Mouse (Mus musculus) midbrain, embryonic 16.5 days (tissue): Measurements from ENCODE around the gene Cish. TPM values are rescaled to one million over a fixed set of nuclear protein-coding genes. Genes with fewer than 3 reads are reported as not detected.
"Not testable (repeated sequence)": the region's sequence is repeated elsewhere in the genome, so short reads cannot be mapped to it uniquely, and the experiment has no call there.

Experiments
- ATAC-seq: fragments of 200-750 bp; cut with Nextera tagmentation; 2 replicates; pipeline ENCODE4 v1.8.0; 2017; ENCODE audit warnings: moderate TSS enrichment
- H3K27ac ChIP-seq: fragments of 300-500 bp; sonication (generic); 2 replicates; pipeline ENCODE4 v1.5.1; 2014; ENCODE audit warnings: mild to moderate bottlenecking, low read length, mixed read lengths
- H3K27me3 ChIP-seq: fragments of 300-500 bp; sonication (generic); 2 replicates; pipeline ENCODE4 v1.6.1; 2014; ENCODE audit warnings: low read depth, low read length, mixed read lengths; ENCODE audit not compliant: control insufficient read depth, insufficient read depth
- H3K36me3 ChIP-seq: fragments of 300-500 bp; sonication (generic); 2 replicates; pipeline ENCODE4 v1.6.1; 2014; ENCODE audit warnings: mild to moderate bottlenecking, low read length, moderate library complexity, mixed read lengths; ENCODE audit not compliant: control insufficient read depth, insufficient read depth
- H3K4me1 ChIP-seq: fragments of 300-500 bp; sonication (generic); 2 replicates; pipeline ENCODE4 v1.6.1; 2014; ENCODE audit warnings: mild to moderate bottlenecking, low read length, mixed read lengths; ENCODE audit not compliant: control insufficient read depth, insufficient read depth
- H3K4me2 ChIP-seq: fragments of 300-500 bp; sonication (generic); 2 replicates; pipeline ENCODE4 v1.6.1; 2014; ENCODE audit warnings: mild to moderate bottlenecking, low read length, mixed read lengths
- H3K4me3 ChIP-seq: fragments of 300-500 bp; sonication (generic); 2 replicates; pipeline ENCODE4 v1.5.1; 2014; ENCODE audit warnings: low read depth, mild to moderate bottlenecking, low read length, moderate library complexity, mixed read lengths
- H3K9ac ChIP-seq: fragments of 300-500 bp; sonication (generic); 2 replicates; pipeline ENCODE4 v1.6.1; 2014; ENCODE audit warnings: low read depth, low read length, mixed read lengths
- H3K9me3 ChIP-seq: fragments of 300-500 bp; sonication (generic); replicated peaks from 2 replicates; pipeline ENCODE4 v1.6.1; 2014; ENCODE audit warnings: mild to moderate bottlenecking, low read length, mixed read lengths; ENCODE audit not compliant: control insufficient read depth, poor library complexity, severe bottlenecking
- WGBS: fragments of 180-500 bp; shearing (Covaris S2); extraction: QIAGEN DNeasy Blood & Tissue Kit; methylation state at CpG from one replicate; pipeline ENCODE4 v1.1.7; 2014; 5-methylcytosine and 5-hydroxymethylcytosine counted together
- polyA plus RNA-seq: library from polyadenylated mRNA; unstranded; fragments of >200 nt; fragmentation: Nextera tagmentation; extraction: Ambion mirVana; gene quantifications from 2 replicates; pipeline ENCODE4 v1.2.1, GENCODE M21; 2015

Cish gene
- polyA plus RNA-seq, 1 experiment from 2014 or later = 8.6 TPM

DNA sequence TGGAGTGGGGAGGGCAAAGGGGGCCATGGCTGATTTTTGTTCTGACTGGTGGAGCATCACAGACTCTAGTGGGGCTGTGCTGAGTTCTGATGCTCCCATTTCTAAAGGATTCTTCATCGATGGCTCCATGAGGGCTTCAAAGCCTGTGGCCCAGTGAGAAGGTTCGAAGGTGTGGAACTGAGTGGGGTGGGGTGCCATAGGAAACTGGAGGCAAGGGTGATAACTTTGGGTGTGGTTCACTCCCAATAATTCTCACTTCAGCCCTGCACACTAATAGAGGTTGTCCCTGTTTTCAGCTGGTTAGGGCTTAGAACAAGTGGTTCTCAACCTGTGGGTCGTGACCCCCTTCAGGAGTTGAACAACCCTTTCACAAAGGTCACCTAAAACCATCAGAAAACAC, 8.6 kb downstream of the Cish start:
- H3K4me1 ChIP-seq = no peaks in the 10 kb centered on the region
- H3K9ac ChIP-seq = no peak overlapping the region
- H3K36me3 ChIP-seq = 0 out of 2 replicates have a peak, but pooled peaks cover 2% of the 10 kb centered on the region
- H3K27me3 ChIP-seq = no peaks in the 10 kb centered on the region
- no peak overlapping the region for H3K4me2 ChIP-seq
- no peaks in the 10 kb centered on the region for H3K9me3 ChIP-seq
- WGBS = 92% methylated on average over 3 of the region's 3 CpGs
- H3K27ac ChIP-seq = no peak overlapping the region
- no peak for ATAC-seq
- H3K4me3 ChIP-seq = no peak overlapping the region

DNA sequence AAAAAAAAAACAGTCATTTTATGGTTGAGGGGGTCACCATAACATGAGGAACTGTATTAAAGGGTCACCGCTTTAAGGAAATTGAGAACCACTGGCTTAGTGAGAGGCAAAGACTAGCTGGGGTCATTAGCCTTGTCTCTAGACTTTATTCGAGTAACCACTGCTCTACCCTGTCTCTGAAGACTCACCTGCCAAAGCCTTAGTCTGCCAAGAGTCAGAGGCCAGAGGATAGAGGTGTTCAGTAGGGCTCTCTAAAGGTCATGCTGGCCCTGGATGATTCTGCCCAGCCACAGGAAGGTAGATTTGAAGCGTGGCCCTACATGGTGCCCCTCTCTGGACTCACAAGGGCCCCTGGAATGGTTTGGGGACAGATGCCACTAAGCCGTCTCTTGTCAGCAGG, 9.2 kb downstream of the Cish start:
- H3K9ac ChIP-seq = no peak overlapping the region
- 84% methylated on average over 4 of the region's 4 CpGs for WGBS
- no peaks in the 10 kb centered on the region for H3K27me3 ChIP-seq
- 0 out of 2 replicates have a peak, but pooled peaks cover 2% of the 10 kb centered on the region for H3K36me3 ChIP-seq
- H3K4me1 ChIP-seq = no peaks in the 10 kb centered on the region
- no peak for ATAC-seq
- H3K4me2 ChIP-seq = no peak overlapping the region
- no peaks in the 10 kb centered on the region for H3K9me3 ChIP-seq
- H3K4me3 ChIP-seq = no peak overlapping the region
- H3K27ac ChIP-seq = no peak overlapping the region

DNA sequence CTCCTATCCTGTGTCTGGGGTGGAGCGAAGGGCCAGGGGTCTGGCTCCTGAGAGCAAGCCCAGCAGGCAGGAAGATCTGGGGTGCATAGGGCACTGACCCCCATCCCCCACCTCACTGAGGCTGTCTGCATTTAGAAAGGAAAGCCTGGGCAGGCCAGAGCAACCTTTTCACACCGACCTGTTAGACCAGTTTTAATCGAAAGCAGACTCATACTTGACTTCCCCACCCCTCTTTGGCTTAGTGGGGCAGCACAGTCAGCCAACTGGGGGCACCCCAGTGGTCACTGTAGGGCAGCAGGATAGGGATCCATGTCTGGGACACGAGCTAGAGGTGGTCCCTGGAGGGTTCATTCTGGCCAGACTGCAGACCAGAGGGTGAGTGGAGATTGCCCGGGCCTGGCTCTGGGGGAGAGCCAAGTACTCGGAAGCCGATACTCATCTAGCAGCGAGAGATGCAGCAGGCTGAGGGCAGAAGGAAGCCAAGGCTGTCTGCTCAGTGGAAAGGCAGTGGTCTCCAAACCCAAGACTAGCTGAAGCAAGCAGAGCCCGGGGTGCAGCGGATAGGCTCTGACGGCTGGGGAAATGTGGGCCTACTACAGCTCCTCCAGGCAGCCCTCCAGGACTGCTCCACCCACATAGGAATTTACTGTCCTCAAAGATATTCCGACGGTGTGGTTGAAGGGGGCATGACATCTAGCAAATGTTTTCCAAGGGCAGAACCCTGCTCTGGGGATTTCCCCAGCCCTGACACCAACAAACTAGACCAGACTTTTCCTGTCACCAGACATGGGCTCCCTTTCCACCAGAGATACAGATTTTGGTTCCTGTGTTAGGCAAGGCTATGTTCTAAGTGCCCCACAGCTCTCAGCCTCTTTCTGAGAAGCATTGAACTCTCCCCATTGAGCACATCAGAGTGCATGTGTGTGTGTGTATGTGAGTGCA, 10.0 kb downstream of the Cish start:
- H3K4me1 ChIP-seq = no peaks in the 10 kb centered on the region
- no peak overlapping the region for H3K4me3 ChIP-seq
- ATAC-seq = no peak
- H3K4me2 ChIP-seq = no peak overlapping the region
- H3K9ac ChIP-seq = no peak overlapping the region
- 72% methylated on average over 13 of the region's 13 CpGs for WGBS
- no peak overlapping the region for H3K27ac ChIP-seq
- no peaks in the 10 kb centered on the region for H3K27me3 ChIP-seq
- H3K9me3 ChIP-seq = no peaks in the 10 kb centered on the region
- 0 out of 2 replicates have a peak, but pooled peaks cover 2% of the 10 kb centered on the region for H3K36me3 ChIP-seq

DNA sequence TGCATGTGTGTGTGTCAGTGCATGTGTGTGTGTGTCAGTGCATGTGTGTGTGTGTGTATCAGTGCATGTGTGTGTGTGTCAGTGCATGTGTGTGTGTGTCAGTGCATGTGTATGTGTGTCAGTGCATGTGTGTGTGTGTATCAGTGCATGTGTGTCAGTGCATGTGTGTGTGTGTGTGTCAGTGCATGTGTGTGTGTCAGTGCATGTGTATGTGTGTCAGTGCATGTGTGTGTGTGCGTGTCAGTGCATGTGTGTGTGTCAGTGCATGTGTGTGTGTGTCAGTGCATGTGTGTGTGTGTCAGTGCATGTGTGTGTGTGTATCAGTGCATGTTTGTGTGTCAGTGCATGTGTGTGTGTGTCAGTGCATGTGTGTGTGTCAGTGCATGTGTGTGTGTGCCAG, 10.8 kb downstream of the Cish start:
- not testable (repeated sequence) for H3K9ac ChIP-seq, H3K4me2 ChIP-seq, H3K36me3 ChIP-seq, H3K4me1 ChIP-seq, H3K9me3 ChIP-seq, H3K27ac ChIP-seq, H3K27me3 ChIP-seq, ATAC-seq, H3K4me3 ChIP-seq
- 100% methylated on average over 1 of the region's 1 CpGs for WGBS

DNA sequence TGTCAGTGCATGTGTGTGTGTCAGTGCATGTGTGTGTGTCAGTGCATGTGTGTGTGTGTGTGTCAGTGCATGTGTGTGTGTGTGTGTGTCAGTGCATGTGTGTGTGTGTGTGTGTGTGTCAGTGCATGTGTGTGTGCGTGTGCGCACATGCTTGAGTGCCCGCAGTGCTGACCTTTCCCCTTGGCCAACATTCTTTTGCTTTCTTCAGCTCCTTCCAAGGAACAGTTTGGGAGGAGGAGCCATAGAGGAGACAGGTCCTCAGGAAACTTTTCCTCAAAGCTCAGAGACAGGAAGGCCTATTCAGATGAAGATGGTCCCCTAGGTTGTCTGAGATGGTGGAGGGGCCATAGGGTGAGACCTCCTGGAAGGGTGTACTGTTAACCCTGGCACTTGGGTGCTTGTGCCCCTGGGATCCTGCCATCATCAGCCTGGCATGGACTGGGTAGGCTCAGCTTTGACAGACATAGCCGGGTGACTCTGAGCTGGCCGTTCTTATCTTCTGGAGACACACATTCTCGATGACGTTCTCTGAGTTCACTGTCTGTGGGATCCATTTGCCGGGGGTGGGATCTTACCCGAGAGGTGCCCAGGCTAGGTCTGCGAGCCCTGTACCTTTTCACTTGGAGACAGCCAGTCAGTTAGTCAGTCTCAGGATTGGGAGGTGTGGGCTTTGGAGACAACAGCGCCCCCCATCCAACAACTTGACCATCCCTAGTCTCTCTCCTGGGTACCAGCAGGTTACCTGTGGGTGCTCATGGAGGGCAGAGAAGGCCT, 11.5 kb downstream of the Cish start:
- Histone ChIP-seq H3K4me2 (no peak overlapping the region), H3K27me3 (no peaks in the 10 kb centered on the region)
- 89% methylated on average over 11 of the region's 11 CpGs for WGBS

DNA sequence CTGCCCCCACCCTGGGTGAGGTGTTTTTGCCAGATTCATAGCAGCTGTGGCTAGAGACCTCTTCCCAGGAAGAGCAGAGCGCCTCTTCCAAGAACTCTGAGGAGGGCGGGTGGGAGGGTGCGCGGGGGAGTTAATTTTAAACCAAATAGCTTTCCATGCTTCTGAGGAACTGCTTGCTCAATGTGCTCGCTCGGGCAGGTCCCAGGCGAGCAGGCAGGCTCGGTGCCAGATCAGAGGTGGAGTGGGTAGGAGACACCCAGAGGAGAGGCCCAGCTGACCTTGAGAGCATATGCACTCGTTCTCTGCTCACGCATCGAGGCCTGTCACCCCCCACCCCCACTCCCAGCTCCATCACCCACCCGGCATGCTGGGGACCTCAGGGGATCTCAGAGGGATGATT, 12.1 kb downstream of the Cish start:
- no peak overlapping the region for H3K9ac ChIP-seq
- H3K4me1 ChIP-seq = no peaks in the 10 kb centered on the region
- no peak overlapping the region for H3K27ac ChIP-seq
- 77% methylated on average over 11 of the region's 12 CpGs for WGBS
- H3K9me3 ChIP-seq = no peaks in the 10 kb centered on the region
- no peak overlapping the region for H3K4me3 ChIP-seq
- H3K27me3 ChIP-seq = no peaks in the 10 kb centered on the region
- no peak for ATAC-seq
- no peak overlapping the region for H3K4me2 ChIP-seq
- no peaks in the 10 kb centered on the region for H3K36me3 ChIP-seq

More for the DNA sequence above, 11.5 kb downstream of the Cish start:
- Histone ChIP-seq H3K9me3 (no peaks in the 10 kb centered on the region), H3K27ac (no peak overlapping the region), H3K36me3 (no peaks in the 10 kb centered on the region), H3K4me3 (no peak overlapping the region), H3K4me1 (no peaks in the 10 kb centered on the region), H3K9ac (no peak overlapping the region)
- ATAC-seq = no peak

DNA sequence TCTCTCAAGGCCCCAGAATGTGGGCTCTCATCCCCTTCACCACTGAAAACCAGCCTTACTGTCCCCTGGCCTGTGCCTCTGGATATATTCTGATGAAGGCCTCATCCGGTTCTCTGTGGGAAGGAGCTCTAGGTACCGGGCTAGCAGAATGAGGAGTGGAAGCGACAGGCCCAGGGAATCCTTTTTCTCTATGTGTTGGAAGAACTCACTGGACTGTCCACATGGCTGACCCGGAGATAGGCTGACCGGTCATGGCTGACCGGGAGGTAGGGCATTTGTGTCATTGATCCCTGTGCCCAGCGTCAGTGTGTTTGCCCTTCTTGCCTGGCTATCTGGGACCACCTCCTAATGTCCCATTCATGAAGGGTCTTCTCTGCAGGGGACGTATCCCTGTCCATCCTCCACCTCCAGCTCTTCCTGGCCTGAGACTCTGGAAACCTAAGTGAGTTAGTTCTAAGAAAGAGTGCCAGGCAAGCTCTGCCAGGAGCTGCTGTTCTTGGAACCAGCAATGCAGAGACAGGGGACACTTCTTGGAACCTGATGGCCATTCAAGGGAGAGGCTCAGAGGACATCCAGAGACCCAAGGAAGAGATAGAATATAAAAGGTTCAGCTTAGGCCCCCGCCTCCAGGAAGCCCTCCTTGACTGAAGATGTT, 12.6 kb downstream of the Cish start:
- Histone ChIP-seq H3K4me1 (no peaks in the 10 kb centered on the region), H3K9me3 (no peaks in the 10 kb centered on the region), H3K36me3 (no peaks in the 10 kb centered on the region), H3K27ac (no peak overlapping the region), H3K27me3 (no peaks in the 10 kb centered on the region), H3K4me3 (no peak overlapping the region), H3K4me2 (no peak overlapping the region), H3K9ac (no peak overlapping the region)
- no peak for ATAC-seq
- 87% methylated on average over 9 of the region's 9 CpGs for WGBS

DNA sequence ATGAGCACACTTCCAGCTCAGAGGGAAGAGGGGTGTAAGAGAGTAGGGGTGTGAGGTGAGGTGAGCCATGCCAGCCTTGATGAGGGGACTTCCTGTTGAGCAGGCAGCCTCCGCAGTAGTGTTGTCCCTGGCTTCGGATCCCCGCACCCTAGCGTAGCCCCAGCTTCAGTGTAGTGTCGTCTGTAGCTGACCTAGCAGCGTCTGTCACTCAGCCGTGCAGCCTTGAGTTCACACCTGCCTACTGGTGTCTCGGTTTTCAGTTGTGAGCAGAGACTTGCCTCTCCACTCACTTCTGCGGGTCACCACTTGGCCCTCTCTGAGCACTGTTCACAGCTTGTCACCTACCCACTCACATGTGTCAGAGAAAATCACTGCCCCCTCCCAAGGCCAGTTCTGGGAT, 13.3 kb downstream of the Cish start:
- no peak overlapping the region for H3K27ac ChIP-seq
- 81% methylated on average over 9 of the region's 9 CpGs for WGBS

More for the DNA sequence above, 13.3 kb downstream of the Cish start:
- no peak for ATAC-seq
- Histone ChIP-seq H3K4me3 (no peak overlapping the region), H3K9me3 (no peaks in the 10 kb centered on the region), H3K4me1 (no peaks in the 10 kb centered on the region), H3K9ac (no peak overlapping the region), H3K4me2 (no peak overlapping the region), H3K36me3 (no peaks in the 10 kb centered on the region), H3K27me3 (no peaks in the 10 kb centered on the region)
